Mouse (Mus musculus): ENCODE measurements around the gene Mrpl1. TPM values are rescaled to one million over a fixed set of nuclear protein-coding genes. Genes with fewer than 3 reads are reported as not detected.

Mrpl1 gene
- total RNA-seq, 2 experiments from 2014 or later = 24.1 to 27.5 TPM

GRCm38 (mm10) chr5:96309566-96309965 lies 100.3 kb downstream of the Mrpl1 start:
- DNase-seq = no peak

DNA sequence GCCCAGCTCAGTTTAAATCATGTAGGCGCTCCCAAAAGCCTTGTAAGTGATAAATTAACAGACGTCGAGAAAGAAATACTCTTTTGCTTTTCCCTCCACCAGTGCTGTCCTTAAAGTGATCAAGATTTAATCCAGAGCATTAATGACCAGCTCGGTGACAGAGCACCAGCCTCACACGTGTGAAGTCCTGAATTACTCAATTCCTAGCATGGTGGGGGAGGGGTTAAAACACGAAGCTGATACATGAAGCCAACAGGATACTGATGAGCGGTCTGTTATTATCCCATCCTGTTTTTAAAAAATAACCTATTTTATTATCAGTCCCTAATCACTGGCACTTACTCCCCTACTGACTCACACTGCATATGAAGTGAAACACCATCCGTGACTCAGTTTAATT lies 102.4 kb downstream of the Mrpl1 start:
- no peak for DNase-seq

Other genes with a start within 250 kb of the Mrpl1 start
- gene Cnot6l, start 45.3 kb upstream of the Mrpl1 start, total RNA-seq (2021) = 10 to 100 TPM; 81.8 to 95.3 TPM
- gene Fras1, start 164.5 kb downstream of the Mrpl1 start, total RNA-seq (2021) = 1 to 10 TPM; 3.9 to 8.9 TPM

Measured in adrenal gland, postnatal 10 days (tissue).